Mouse (Mus musculus) CH12.LX (cell line): ENCODE results near the gene Slc25a33.

ENCODE experiments used
- CTCF ChIP-seq, 2 experiments: IDR thresholded peaks in 1 of 2; conservative IDR thresholded peaks in 1 of 2; 2 replicates each; pipeline ENCODE4 v1.5.1; 2011 to 2012; ENCODE audit warnings: low read depth in 2 of 2, low read length in 2 of 2, improper control_type of control experiment in 1 of 2, inconsistent platforms in 1 of 2, mild to moderate bottlenecking in 1 of 2, moderate library complexity in 1 of 2
- EP300 ChIP-seq: IDR thresholded peaks from 2 replicates; pipeline ENCODE4 v1.6.1; 2011; ENCODE audit warnings: low read length, improper control_type of control experiment
- MAX ChIP-seq: IDR thresholded peaks from 2 replicates; pipeline ENCODE4 v1.6.1; 2011; ENCODE audit warnings: low read length, improper control_type of control experiment
- MXI1 ChIP-seq: IDR thresholded peaks from 2 replicates; pipeline ENCODE4 v1.6.1; 2011; ENCODE audit warnings: mild to moderate bottlenecking, low read depth, low read length, improper control_type of control experiment
- PAX5 ChIP-seq: IDR thresholded peaks from 2 replicates; pipeline ENCODE4 v1.6.1; 2012; ENCODE audit warnings: low read length, inconsistent platforms, mixed read lengths
- POLR2A ChIP-seq: IDR thresholded peaks from 2 replicates; pipeline ENCODE4 v1.6.1; 2011; ENCODE audit warnings: low read depth, mild to moderate bottlenecking, improper control_type of control experiment, low read length
- POLR2AphosphoS2 ChIP-seq: IDR thresholded peaks from 2 replicates; pipeline ENCODE4 v1.6.1; 2011; ENCODE audit warnings: low read depth, low read length, improper control_type of control experiment
- SIN3A ChIP-seq: IDR thresholded peaks from 2 replicates; pipeline ENCODE4 v1.6.1; 2012; ENCODE audit warnings: low read length, improper control_type of control experiment, inconsistent platforms
- SMC3 ChIP-seq: IDR thresholded peaks from 2 replicates; pipeline ENCODE4 v1.6.1; 2011; ENCODE audit warnings: low read depth, low read length, improper control_type of control experiment
- ZC3H11A ChIP-seq: IDR thresholded peaks from 2 replicates; pipeline ENCODE4 v1.6.1; 2012; ENCODE audit warnings: low read depth, mild to moderate bottlenecking, inconsistent platforms, low read length, improper control_type of control experiment

GRCm38 (mm10) chr4:149797220-149797610, 23.1 kb upstream of the Slc25a33 start:
- no peak for TF ChIP-seq CTCF (conservative IDR thresholded peaks at IDR 0.05 in 1 of 2, IDR thresholded peaks at IDR 0.05 in 1 of 2; ENCODE audit: low read depth in 2 of 2, low read length in 2 of 2)
- no peak for TF ChIP-seq POLR2A
- TF ChIP-seq POLR2AphosphoS2, result no peak
- no peak for TF ChIP-seq PAX5
- no peak for TF ChIP-seq EP300
- no peak for TF ChIP-seq SMC3
- TF ChIP-seq SIN3A, result no peak
- TF ChIP-seq ZC3H11A, result no peak
- no peak for TF ChIP-seq MAX
- no peak for TF ChIP-seq MXI1
